Mouse (Mus musculus): ENCODE data around the gene Gm11563. TPM values are rescaled to one million over a fixed set of nuclear protein-coding genes. Genes with fewer than 3 reads are reported as not detected.
"Not testable (repeated sequence)": the region's sequence is repeated elsewhere in the genome, so short reads cannot be mapped to it uniquely, and the experiment has no call there.

The Gm11563 gene
- polyA plus RNA-seq, 1 experiment = not detected

- TF ChIP-seq POLR2A (IDR thresholded peaks at IDR 0.05; ENCODE audit: low read depth, low read length) = no peak
- no peak for TF ChIP-seq CTCF (IDR thresholded peaks at IDR 0.05; ENCODE audit: extremely low read depth, insufficient read length, insufficient replicate concordance, low read depth, low read length)
- Histone ChIP-seq H3K4me1 (ENCODE audit: control insufficient read depth, insufficient read depth, insufficient read length, low read length) (no peaks in the 10 kb centered on the region), H3K4me3 (ENCODE audit: low read depth, low read length) (no peak within 1 kb of the TSS), H3K36me3 (ENCODE audit: control insufficient read depth, insufficient read depth, low read length) (no peaks in the 10 kb centered on the region), H3K27ac (ENCODE audit: insufficient read depth, low read depth, low read length) (no peak within 1 kb of the TSS), H3K27me3 (ENCODE audit: control insufficient read depth, insufficient read depth, low read length) (no peaks in the 10 kb centered on the region)
- WGBS = 80% methylated on average over 2 of the region's 2 CpGs
Measured at GRCm38 (mm10) chr11:99650136-99650535, 8.6 kb downstream of the Gm11563 start, which contains the start of gene Gm11555. TSS of gene Gm11555 (minus strand) at chr11:99650236.

- 86% methylated on average over 15 of the region's 15 CpGs for WGBS
- Histone ChIP-seq H3K4me1 (ENCODE audit: control insufficient read depth, insufficient read depth, insufficient read length, low read length) (no peaks in the 10 kb centered on the region), H3K4me3 (ENCODE audit: low read depth, low read length) (no peak overlapping the region), H3K36me3 (ENCODE audit: control insufficient read depth, insufficient read depth, low read length) (no peaks in the 10 kb centered on the region), H3K27me3 (ENCODE audit: control insufficient read depth, insufficient read depth, low read length) (no peaks in the 10 kb centered on the region), H3K27ac (ENCODE audit: insufficient read depth, low read depth, low read length) (no peak overlapping the region)
- TF ChIP-seq POLR2A (IDR thresholded peaks at IDR 0.05; ENCODE audit: low read depth, low read length) = no peak
- no peak for TF ChIP-seq CTCF (IDR thresholded peaks at IDR 0.05; ENCODE audit: extremely low read depth, insufficient read length, insufficient replicate concordance, low read depth, low read length)
Measured at GRCm38 (mm10) chr11:99646444-99646843, 12.3 kb downstream of the Gm11563 start.

GRCm38 (mm10) chr11:99644351-99644750, 14.4 kb downstream of the Gm11563 start:
- no peak for TF ChIP-seq POLR2A (IDR thresholded peaks at IDR 0.05; ENCODE audit: low read depth, low read length)
- no peak for TF ChIP-seq CTCF (IDR thresholded peaks at IDR 0.05; ENCODE audit: extremely low read depth, insufficient read length, insufficient replicate concordance, low read depth, low read length)
- H3K4me1 ChIP-seq (ENCODE audit: control insufficient read depth, insufficient read depth, insufficient read length, low read length) = no peaks in the 10 kb centered on the region

GRCm38 (mm10) chr11:99643635-99644139, 15.1 kb downstream of the Gm11563 start, which contains the start of gene Krtap4-7:
TSS of gene Krtap4-7 (minus strand) at chr11:99644089.
- H3K4me3 ChIP-seq (ENCODE audit: low read depth, low read length); H3K36me3 ChIP-seq (ENCODE audit: control insufficient read depth, insufficient read depth, low read length); H3K27ac ChIP-seq (ENCODE audit: insufficient read depth, low read depth, low read length); H3K4me1 ChIP-seq (ENCODE audit: control insufficient read depth, insufficient read depth, insufficient read length, low read length); H3K27me3 ChIP-seq (ENCODE audit: control insufficient read depth, insufficient read depth, low read length): not testable (repeated sequence)
- WGBS = 81% methylated on average over 9 of the region's 9 CpGs

More at GRCm38 (mm10) chr11:99644351-99644750, 14.4 kb downstream of the Gm11563 start:
- WGBS = 58% methylated on average over 3 of the region's 3 CpGs
- no peak overlapping the region for H3K4me3 ChIP-seq (ENCODE audit: low read depth, low read length)
- H3K27me3 ChIP-seq (ENCODE audit: control insufficient read depth, insufficient read depth, low read length) = no peaks in the 10 kb centered on the region
- no peak overlapping the region for H3K27ac ChIP-seq (ENCODE audit: insufficient read depth, low read depth, low read length)
- H3K36me3 ChIP-seq (ENCODE audit: control insufficient read depth, insufficient read depth, low read length) = no peaks in the 10 kb centered on the region

- WGBS = 21% methylated on average over 1 of the region's 1 CpGs
- H3K4me3 ChIP-seq (ENCODE audit: low read depth, low read length) = no peak overlapping the region
- no peaks in the 10 kb centered on the region for H3K27me3 ChIP-seq (ENCODE audit: control insufficient read depth, insufficient read depth, low read length)
- H3K4me1 ChIP-seq (ENCODE audit: control insufficient read depth, insufficient read depth, insufficient read length, low read length) = no peaks in the 10 kb centered on the region
- no peaks in the 10 kb centered on the region for H3K36me3 ChIP-seq (ENCODE audit: control insufficient read depth, insufficient read depth, low read length)
- no peak overlapping the region for H3K27ac ChIP-seq (ENCODE audit: insufficient read depth, low read depth, low read length)
- TF ChIP-seq CTCF (IDR thresholded peaks at IDR 0.05; ENCODE audit: extremely low read depth, insufficient read length, insufficient replicate concordance, low read depth, low read length) = no peak
- no peak for TF ChIP-seq POLR2A (IDR thresholded peaks at IDR 0.05; ENCODE audit: low read depth, low read length)
Measured at GRCm38 (mm10) chr11:99640926-99641325, 17.8 kb downstream of the Gm11563 start.

- 67% methylated on average over 1 of the region's 1 CpGs for WGBS
- no peak overlapping the region for H3K4me3 ChIP-seq (ENCODE audit: low read depth, low read length)
- H3K27me3 ChIP-seq (ENCODE audit: control insufficient read depth, insufficient read depth, low read length) = no peaks in the 10 kb centered on the region
- no peak overlapping the region for H3K27ac ChIP-seq (ENCODE audit: insufficient read depth, low read depth, low read length)
- no peaks in the 10 kb centered on the region for H3K36me3 ChIP-seq (ENCODE audit: control insufficient read depth, insufficient read depth, low read length)
- TF ChIP-seq CTCF (IDR thresholded peaks at IDR 0.05; ENCODE audit: extremely low read depth, insufficient read length, insufficient replicate concordance, low read depth, low read length) (no peak), POLR2A (IDR thresholded peaks at IDR 0.05; ENCODE audit: low read depth, low read length) (no peak)
- no peaks in the 10 kb centered on the region for H3K4me1 ChIP-seq (ENCODE audit: control insufficient read depth, insufficient read depth, insufficient read length, low read length)
Measured at GRCm38 (mm10) chr11:99637086-99637485, 21.7 kb downstream of the Gm11563 start.

- 52% methylated on average over 8 of the region's 8 CpGs for WGBS
- H3K4me3 ChIP-seq (ENCODE audit: low read depth, low read length) = no peak within 1 kb of the TSS
- no peaks in the 10 kb centered on the region for H3K36me3 ChIP-seq (ENCODE audit: control insufficient read depth, insufficient read depth, low read length)
Measured at GRCm38 (mm10) chr11:99634653-99635134, 24.1 kb downstream of the Gm11563 start, which contains the start of gene Krtap4-2. TSS of gene Krtap4-2 (minus strand) at chr11:99635084.

More at GRCm38 (mm10) chr11:99634653-99635134, 24.1 kb downstream of the Gm11563 start, which contains the start of gene Krtap4-2:
- no peak for TF ChIP-seq CTCF (IDR thresholded peaks at IDR 0.05; ENCODE audit: extremely low read depth, insufficient read length, insufficient replicate concordance, low read depth, low read length)
- no peak for TF ChIP-seq POLR2A (IDR thresholded peaks at IDR 0.05; ENCODE audit: low read depth, low read length)
- Histone ChIP-seq H3K27me3 (ENCODE audit: control insufficient read depth, insufficient read depth, low read length) (no peaks in the 10 kb centered on the region), H3K27ac (ENCODE audit: insufficient read depth, low read depth, low read length) (no peak within 1 kb of the TSS), H3K4me1 (ENCODE audit: control insufficient read depth, insufficient read depth, insufficient read length, low read length) (no peaks in the 10 kb centered on the region)

Data from small intestine, adult 2 months (tissue).